Mouse (Mus musculus) right cerebral cortex, postnatal 36 days (tissue): ENCODE measurements around the gene Tpr.

Experiments
- DNase-seq, 2 experiments: peaks; one replicate each; pipeline ENCODE4 v3.0.0; 2022; ENCODE audit warnings: low spot score in 2 of 2, mixed read lengths in 1 of 2

The Tpr gene

GRCm38 (mm10) chr1:150392638-150393487 is at the start of gene Tpr, which contains the start of gene Odr4:
TSS of gene Tpr (plus strand) at chr1:150392838.
TSS of gene Odr4 (minus strand) at chr1:150393080.
- DNase-seq = peak; percentile 99

DNA sequence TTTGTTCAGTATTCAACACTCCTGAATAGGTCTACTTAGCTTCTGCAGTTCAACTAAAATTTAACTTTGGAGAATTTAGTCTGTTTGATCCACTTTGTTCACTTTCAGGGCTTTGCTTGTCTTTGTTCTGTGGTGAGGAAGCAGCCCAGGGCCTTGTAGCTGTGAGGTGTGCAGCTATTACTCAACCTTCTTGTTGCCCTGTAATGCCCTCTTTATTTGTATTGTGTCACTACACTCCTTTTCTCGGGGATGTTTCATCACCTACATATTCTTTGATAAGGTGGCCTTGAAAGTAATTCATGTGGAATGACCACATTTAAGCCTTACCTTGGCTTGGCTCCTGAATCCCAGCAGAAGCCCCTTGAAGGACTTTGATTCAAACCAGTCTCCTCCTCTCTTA is 31.8 kb upstream of the Tpr start:
- no peak for DNase-seq

DNA sequence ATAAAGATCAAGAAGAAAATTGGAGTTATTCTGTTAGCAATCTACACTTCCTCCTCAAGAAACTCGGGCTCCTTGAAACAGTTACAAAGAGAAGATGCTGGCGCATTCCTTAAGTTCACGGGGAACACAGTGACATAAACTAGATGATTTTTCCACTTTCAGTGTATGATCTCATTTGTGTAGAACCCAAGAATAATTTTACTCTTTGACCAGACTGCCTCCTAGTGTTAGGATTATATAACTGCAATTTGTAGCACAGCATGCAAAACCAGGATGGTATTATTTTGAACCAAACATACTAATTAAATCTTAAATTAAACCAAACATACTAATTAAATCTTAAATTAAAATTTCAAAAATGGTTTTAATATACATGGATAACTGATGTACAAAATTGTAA is 19.7 kb upstream of the Tpr start:
- DNase-seq = no peak

GRCm38 (mm10) chr1:150374247-150374646 is 18.4 kb upstream of the Tpr start:
- DNase-seq = no peak

DNA sequence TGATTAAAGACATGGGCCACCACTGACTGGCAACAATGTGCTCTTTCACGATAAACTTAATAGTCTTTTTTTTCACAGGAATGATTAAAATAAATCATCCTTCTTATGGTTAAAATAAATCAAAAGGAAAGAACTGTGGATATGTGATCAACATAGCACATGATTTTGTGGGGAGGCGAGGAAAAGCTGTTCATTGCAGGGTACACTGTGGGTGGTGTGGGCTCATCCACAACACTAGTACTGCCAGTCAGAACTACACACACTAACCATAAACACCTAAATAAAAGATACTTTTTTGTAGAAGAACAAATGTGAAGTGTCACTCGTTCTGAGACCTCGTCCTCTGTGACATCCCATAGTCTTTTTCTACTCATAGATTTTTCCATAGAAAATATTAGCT is 8.5 kb upstream of the Tpr start:
- DNase-seq = no peak

DNA sequence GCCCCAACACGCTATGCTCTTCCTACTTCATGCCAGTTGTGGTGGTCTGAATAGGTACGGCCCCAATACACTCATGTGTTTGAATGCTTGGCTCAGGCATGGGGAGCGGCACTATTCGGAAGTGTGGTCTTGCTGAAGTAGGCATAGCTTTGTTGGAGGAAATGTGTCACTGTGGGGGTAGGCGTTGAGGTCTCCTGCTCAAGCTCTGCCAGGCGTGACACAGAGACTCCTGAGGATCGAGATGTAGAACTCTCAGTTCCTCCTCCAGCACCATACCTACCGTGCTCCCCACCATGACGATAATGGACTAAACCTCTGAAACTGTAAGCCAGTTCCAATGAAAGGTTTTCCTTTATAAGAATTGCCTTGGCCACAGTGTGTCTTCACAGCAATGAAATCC is 5.1 kb upstream of the Tpr start:
- DNase-seq = no peak

DNA sequence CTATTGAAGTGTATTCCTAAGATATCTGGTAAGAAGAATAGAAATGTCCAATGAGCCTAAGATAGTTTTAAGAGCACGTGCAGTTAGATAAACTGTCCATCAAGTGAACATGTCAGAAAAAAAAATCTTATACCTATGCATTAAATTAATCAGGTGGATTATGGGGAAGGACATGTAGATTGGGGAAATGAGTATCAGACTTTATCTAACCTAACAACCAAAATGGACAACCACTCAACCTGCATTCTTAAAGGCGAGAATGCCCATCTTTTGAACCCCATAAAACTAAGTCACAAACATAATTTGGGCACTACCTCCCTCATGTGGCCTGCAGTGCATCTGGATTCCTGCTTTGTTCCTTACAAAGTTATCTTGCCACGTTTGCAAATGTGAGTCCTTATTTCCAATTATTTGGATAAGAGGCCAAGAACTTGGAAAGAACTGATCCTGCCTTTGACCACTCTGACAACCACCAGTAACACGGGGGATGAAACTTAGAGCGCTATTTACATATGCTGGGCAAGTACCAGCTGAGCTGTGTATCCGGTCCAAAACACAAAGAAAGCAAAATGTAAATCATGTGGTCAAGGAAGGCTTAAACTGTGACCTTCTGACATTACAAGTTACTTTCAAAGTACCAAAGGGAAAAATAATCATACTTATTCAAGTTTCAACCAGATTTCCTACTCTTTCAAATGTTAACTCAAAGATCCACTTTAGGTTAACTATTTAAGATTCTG is 3.1 kb upstream of the Tpr start:
- no peak for DNase-seq

GRCm38 (mm10) chr1:150391931-150392637 is 554 bp upstream of the Tpr start:
- DNase-seq = no peak

DNA sequence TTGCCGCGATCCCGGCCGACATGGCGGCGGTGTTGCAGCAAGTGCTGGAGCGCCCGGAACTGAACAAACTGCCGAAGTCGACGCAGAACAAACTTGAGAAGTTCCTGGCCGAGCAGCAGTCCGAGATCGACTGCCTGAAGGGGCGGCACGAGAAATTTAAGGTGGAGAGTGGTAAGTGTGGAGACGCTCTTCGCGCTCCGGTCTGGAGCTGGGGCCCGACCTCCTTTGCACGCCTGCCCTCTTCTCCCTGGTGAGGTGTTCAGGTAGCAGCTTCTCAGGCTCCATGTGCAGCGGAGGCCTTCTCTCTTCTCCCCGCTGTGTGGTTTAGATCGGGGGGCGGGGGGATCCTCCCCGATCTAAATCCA is 832 bp downstream of the Tpr start:
- DNase-seq = no peak

DNA sequence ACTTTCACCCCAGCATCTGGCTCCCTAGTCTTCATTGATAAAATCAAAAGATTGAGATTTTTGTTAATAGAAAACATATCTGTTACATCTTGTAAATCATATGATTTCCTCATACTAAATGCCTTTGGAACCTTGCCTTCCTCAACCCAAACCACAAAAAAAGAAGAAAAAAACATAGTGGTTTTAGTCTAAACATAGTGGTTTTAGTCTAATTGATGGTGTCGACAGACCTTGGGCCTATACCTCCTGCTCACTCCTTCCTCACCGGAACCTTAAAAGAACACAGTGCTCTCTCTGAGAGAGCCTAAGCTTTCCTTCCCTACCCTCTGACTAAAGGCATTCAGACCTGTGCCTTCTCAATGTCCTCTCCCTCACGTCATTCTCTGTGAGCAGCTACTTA is 3.4 kb downstream of the Tpr start:
- DNase-seq = no peak

GRCm38 (mm10) chr1:150403914-150404313 is 11.3 kb downstream of the Tpr start:
- DNase-seq = no peak

GRCm38 (mm10) chr1:150404555-150404954 is 11.9 kb downstream of the Tpr start:
- no peak for DNase-seq

- no peak for DNase-seq
These were observed 14.6 kb downstream of the Tpr start for GRCm38 (mm10) chr1:150407285-150407684.

DNA sequence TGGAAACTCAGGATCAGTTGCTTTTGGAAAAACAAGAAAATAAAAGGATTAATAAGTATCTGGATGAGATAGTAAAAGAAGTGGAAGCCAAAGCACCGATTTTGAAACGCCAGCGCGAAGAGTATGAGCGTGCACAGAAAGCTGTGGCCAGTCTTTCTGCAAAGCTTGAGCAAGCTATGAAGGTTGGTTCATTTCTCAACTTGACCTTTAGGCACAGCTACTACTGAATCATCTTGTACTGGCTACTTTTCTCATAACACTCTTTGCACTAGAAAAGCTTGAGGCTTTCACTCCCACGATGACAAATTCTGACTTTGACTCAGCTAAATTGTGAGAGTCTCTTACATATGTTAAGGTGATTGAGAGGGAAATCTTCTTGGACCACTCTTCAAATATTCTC is 17.4 kb downstream of the Tpr start:
- DNase-seq = no peak

DNA sequence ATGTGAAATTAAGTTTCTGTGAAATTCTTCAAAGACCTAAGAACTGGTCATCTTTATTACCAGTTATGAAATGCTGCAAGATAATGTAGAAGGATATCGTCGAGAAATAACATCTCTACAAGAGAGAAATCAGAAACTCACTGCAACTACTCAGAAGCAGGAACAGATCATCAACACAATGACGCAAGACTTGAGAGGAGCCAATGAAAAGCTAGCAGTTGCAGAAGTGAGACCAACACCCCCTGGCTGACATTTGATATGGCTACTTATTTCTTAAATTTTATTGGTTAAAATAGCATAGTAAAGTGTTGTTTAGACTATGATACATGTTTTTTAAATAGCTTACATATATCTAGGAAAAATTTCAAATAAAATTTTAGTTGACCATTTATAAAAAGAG is 23.4 kb downstream of the Tpr start:
- DNase-seq = no peak

GRCm38 (mm10) chr1:150418426-150418825 is 25.8 kb downstream of the Tpr start:
- no peak for DNase-seq

DNA sequence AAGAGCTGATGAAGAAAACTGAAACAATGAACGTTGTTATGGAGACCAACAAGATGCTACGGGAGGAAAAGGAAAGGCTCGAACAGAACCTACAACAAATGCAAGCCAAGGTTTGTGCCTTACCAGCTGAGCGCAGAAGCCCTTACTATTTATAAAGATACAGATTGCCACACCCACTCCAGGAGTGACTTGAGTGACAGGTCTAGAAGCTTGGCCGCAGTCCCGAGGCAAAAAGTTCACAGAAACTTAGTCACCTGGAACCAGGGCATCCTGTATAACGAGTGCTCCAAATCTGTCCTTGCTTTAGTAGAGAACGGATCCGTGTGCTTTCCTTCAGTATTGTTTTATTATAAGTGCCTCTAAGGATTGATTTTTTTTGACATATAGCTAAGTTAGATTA is 33.0 kb downstream of the Tpr start:
- DNase-seq = no peak

GRCm38 (mm10) chr1:150426216-150426615 is 33.6 kb downstream of the Tpr start:
- no peak for DNase-seq

DNA sequence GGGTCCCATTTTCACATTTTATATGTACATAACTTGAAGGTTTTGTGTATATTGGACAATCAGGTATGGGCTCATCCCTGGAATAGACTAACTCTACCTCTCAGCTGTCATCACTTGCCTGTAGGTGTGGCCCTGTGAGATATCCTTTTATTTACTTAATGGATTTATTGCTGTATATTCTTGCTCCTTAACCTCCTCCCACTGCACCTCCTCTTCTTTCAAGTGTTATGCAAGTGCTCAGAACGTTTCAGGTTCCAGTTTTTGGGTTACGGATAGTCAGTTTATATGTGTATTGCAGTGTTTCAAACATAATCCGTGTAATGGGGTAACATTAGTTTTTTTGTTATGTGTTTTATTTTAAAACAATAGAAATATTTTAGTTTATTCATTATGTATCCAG is 46.0 kb downstream of the Tpr start:
- no peak for DNase-seq

DNA sequence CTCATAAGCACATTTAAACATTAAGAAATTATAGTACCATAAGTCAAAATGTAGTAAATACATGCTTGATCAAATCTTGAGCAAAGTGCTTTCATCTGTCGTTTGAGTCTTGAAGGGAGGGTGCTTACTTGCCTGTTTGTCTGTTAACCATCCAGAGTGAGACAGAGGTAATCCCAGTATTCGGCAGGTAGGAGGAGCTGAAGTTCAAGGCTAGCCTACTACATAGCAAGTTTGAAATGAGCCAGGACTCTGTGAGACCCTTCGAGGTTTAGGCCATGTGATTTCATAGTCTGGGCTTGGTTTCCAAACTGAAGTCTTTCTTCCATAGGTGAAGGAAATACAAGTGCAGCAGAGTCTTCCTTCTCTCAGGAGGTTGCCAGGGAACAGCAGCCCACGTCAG is 49.1 kb downstream of the Tpr start:
- no peak for DNase-seq

DNA sequence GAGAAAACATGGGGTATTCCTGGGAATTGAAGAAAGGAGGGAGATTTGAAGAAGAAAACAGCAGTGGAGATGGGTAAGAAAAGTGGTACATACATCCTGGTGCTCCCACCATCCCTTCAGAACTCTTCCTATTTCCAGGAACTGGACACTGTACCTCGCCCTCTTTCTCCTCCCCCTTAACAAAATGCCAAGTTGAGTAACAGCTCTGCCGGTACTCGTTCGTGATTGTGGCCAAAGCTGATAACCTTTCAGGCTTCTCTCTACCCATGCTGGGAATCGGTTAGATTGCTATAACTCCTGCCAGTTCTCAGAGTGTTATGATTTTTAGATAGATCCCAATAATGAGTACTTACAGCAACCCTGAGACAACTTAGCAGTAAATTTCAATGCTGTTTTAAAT is 66.3 kb downstream of the Tpr start:
- no peak for DNase-seq

- DNase-seq = no peak
These were observed 67.0 kb downstream of the Tpr start for GRCm38 (mm10) chr1:150459599-150459998.

DNA sequence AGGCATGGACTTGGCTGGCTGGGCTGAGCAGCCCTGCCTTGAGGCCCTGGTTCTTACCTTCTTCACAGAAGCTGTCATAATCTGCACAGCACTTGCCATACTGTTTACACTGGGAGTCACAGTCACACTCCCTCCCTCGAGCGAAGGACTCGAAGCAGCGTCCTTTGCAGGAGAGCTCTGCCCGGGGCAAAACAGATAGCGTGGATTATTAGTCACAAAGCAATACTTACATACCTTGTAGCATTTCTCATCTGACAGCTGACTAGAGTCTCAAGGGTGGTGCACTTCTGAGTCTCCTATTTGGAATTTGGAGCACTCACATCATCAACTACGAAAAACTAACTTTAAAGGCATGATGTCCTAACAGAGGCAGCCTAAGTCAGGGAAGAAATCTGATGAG is 68.0 kb downstream of the Tpr start:
- DNase-seq = no peak
